Mouse (Mus musculus) stomach, embryonic 15.5 days (tissue): ENCODE measurements around the gene Olfr147. TPM values are rescaled to one million over a fixed set of nuclear protein-coding genes. Genes with fewer than 3 reads are reported as not detected.
"Not testable (repeated sequence)": the region's sequence is repeated elsewhere in the genome, so short reads cannot be mapped to it uniquely, and the experiment has no call there.

Experiments
- ATAC-seq: fragments of 200-750 bp; cut with Nextera tagmentation; 2 replicates; pipeline ENCODE4 v1.8.0; 2017; ENCODE audit warnings: low read depth, moderate number of reproducible peaks, moderate TSS enrichment; ENCODE audit not compliant: insufficient read depth, low FRiP score
- H3K27ac ChIP-seq: fragments of 300-500 bp; sonication (generic); 2 replicates; pipeline ENCODE4 v1.5.1; 2015; ENCODE audit warnings: mild to moderate bottlenecking, inconsistent platforms
- H3K27me3 ChIP-seq: fragments of 300-500 bp; sonication (generic); replicated peaks from 2 replicates; pipeline ENCODE4 v1.6.1; 2015; ENCODE audit warnings: inconsistent platforms
- H3K36me3 ChIP-seq: fragments of 300-500 bp; sonication (generic); 2 replicates; pipeline ENCODE4 v1.6.1; 2015; ENCODE audit warnings: inconsistent platforms
- H3K4me1 ChIP-seq: fragments of 300-500 bp; sonication (generic); 2 replicates; pipeline ENCODE4 v1.6.1; 2015; ENCODE audit warnings: inconsistent platforms
- H3K4me2 ChIP-seq: fragments of 300-500 bp; sonication (generic); 2 replicates; pipeline ENCODE4 v1.6.1; 2015; ENCODE audit warnings: mild to moderate bottlenecking, inconsistent platforms
- H3K4me3 ChIP-seq: fragments of 300-500 bp; sonication (generic); replicated peaks from 2 replicates; pipeline ENCODE4 v1.5.1; 2015; ENCODE audit warnings: inconsistent platforms
- H3K9ac ChIP-seq: fragments of 300-500 bp; sonication (generic); 2 replicates; pipeline ENCODE4 v1.6.1; 2015; ENCODE audit warnings: inconsistent platforms
- H3K9me3 ChIP-seq: fragments of 300-500 bp; sonication (generic); 2 replicates; pipeline ENCODE4 v1.6.1; 2016; ENCODE audit warnings: inconsistent platforms
- WGBS: fragments of 180-500 bp; shearing (Covaris S2); methylation state at CpG from one replicate; pipeline ENCODE4 v1.1.7; 2015; 5-methylcytosine and 5-hydroxymethylcytosine counted together
- polyA plus RNA-seq: library from polyadenylated mRNA; unstranded; fragments of >200 nt; fragmentation: Nextera tagmentation; extraction: Ambion mirVana; gene quantifications from 2 replicates; pipeline ENCODE4 v1.2.1, GENCODE M21; 2015

Olfr147 gene
- polyA plus RNA-seq = not detected in 2 replicates

GRCm38 (mm10) chr9:38401398-38401797, at the start of gene Olfr147:
Gene Olfr147, plus strand, starts transcription at chr9:38401698.
- H3K9ac ChIP-seq = no peak within 1 kb of the TSS
- no peaks in the 10 kb centered on the region for H3K9me3 ChIP-seq
- H3K27me3 ChIP-seq = no peaks in the 10 kb centered on the region
- H3K36me3 ChIP-seq = no peaks in the 10 kb centered on the region
- no peak within 1 kb of the TSS for H3K4me2 ChIP-seq
- WGBS = 77% methylated on average over 1 of the region's 1 CpGs
- no peak within 1 kb of the TSS for H3K4me3 ChIP-seq
- no peak for ATAC-seq
- no peak within 1 kb of the TSS for H3K27ac ChIP-seq
- H3K4me1 ChIP-seq = no peaks in the 10 kb centered on the region

GRCm38 (mm10) chr9:38366596-38366995, 34.9 kb upstream of the Olfr147 start, which contains the start of gene Olfr250:
Gene Olfr250, plus strand, starts transcription at chr9:38366896.
- ATAC-seq = no peak
- Histone ChIP-seq H3K4me1 (no peaks in the 10 kb centered on the region), H3K27ac (no peak within 1 kb of the TSS), H3K4me3 (no peak within 1 kb of the TSS), H3K27me3 (no peaks in the 10 kb centered on the region), H3K9me3 (no peaks in the 10 kb centered on the region), H3K9ac (no peak within 1 kb of the TSS), H3K4me2 (no peak within 1 kb of the TSS), H3K36me3 (no peaks in the 10 kb centered on the region)
- 93% methylated on average over 2 of the region's 2 CpGs for WGBS

GRCm38 (mm10) chr9:38376786-38377185, 24.7 kb upstream of the Olfr147 start, which contains the start of gene Olfr251:
Gene Olfr251, plus strand, starts transcription at chr9:38377086.
- H3K4me2 ChIP-seq = no peak within 1 kb of the TSS
- H3K4me1 ChIP-seq = no peaks in the 10 kb centered on the region
- no peak within 1 kb of the TSS for H3K4me3 ChIP-seq
- no peak within 1 kb of the TSS for H3K27ac ChIP-seq
- no peaks in the 10 kb centered on the region for H3K27me3 ChIP-seq
- no peak within 1 kb of the TSS for H3K9ac ChIP-seq
- H3K9me3 ChIP-seq = no peaks in the 10 kb centered on the region
- H3K36me3 ChIP-seq = no peaks in the 10 kb centered on the region
- 55% methylated on average over 2 of the region's 2 CpGs for WGBS
- ATAC-seq = no peak

GRCm38 (mm10) chr9:38407502-38407901, 6.0 kb downstream of the Olfr147 start:
- not testable (repeated sequence) for H3K9ac ChIP-seq, H3K9me3 ChIP-seq, H3K4me3 ChIP-seq, H3K36me3 ChIP-seq, H3K4me2 ChIP-seq, H3K4me1 ChIP-seq, ATAC-seq, H3K27me3 ChIP-seq, H3K27ac ChIP-seq
- WGBS = 94% methylated on average over 3 of the region's 3 CpGs

- WGBS = 87% methylated on average over 14 of the region's 14 CpGs
- not testable (repeated sequence) for ATAC-seq, H3K4me3 ChIP-seq, H3K9me3 ChIP-seq, H3K27me3 ChIP-seq, H3K36me3 ChIP-seq, H3K4me1 ChIP-seq, H3K27ac ChIP-seq, H3K9ac ChIP-seq, H3K4me2 ChIP-seq
Measured at GRCm38 (mm10) chr9:38413502-38413901, 12.0 kb downstream of the Olfr147 start.

- Histone ChIP-seq H3K27ac (no peak overlapping the region), H3K36me3 (no peaks in the 10 kb centered on the region), H3K4me2 (no peak overlapping the region), H3K9ac (no peak overlapping the region), H3K4me3 (no peak overlapping the region), H3K27me3 (no peaks in the 10 kb centered on the region), H3K4me1 (no peaks in the 10 kb centered on the region), H3K9me3 (no peaks in the 10 kb centered on the region)
- ATAC-seq = no peak
Measured at GRCm38 (mm10) chr9:38423801-38424200, 22.3 kb downstream of the Olfr147 start.

GRCm38 (mm10) chr9:38427026-38427425, 25.5 kb downstream of the Olfr147 start:
- Histone ChIP-seq H3K9me3 (no peaks in the 10 kb centered on the region), H3K4me3 (no peak overlapping the region), H3K27me3 (no peaks in the 10 kb centered on the region), H3K27ac (no peak overlapping the region), H3K36me3 (no peaks in the 10 kb centered on the region), H3K4me1 (no peaks in the 10 kb centered on the region), H3K4me2 (no peak overlapping the region), H3K9ac (no peak overlapping the region)
- WGBS = 44% methylated on average over 1 of the region's 1 CpGs
- ATAC-seq = no peak

GRCm38 (mm10) chr9:38429155-38429554, 27.7 kb downstream of the Olfr147 start, which contains the start of gene Olfr901:
Gene Olfr901, plus strand, starts transcription at chr9:38429455.
- Histone ChIP-seq H3K4me3 (no peak within 1 kb of the TSS), H3K9me3 (no peaks in the 10 kb centered on the region), H3K27me3 (no peaks in the 10 kb centered on the region), H3K4me1 (no peaks in the 10 kb centered on the region), H3K4me2 (no peak within 1 kb of the TSS), H3K27ac (no peak within 1 kb of the TSS), H3K9ac (no peak within 1 kb of the TSS), H3K36me3 (no peaks in the 10 kb centered on the region)
- 78% methylated on average over 1 of the region's 1 CpGs for WGBS
- ATAC-seq = no peak

GRCm38 (mm10) chr9:38447352-38447751, 45.9 kb downstream of the Olfr147 start, which contains the start of gene Olfr902:
Gene Olfr902, plus strand, starts transcription at chr9:38447652.
- no peak for ATAC-seq
- Histone ChIP-seq H3K27me3 (no peaks in the 10 kb centered on the region), H3K27ac (no peak within 1 kb of the TSS), H3K36me3 (no peaks in the 10 kb centered on the region), H3K9me3 (no peaks in the 10 kb centered on the region), H3K4me1 (no peaks in the 10 kb centered on the region), H3K9ac (no peak within 1 kb of the TSS), H3K4me3 (no peak within 1 kb of the TSS), H3K4me2 (no peak within 1 kb of the TSS)
- 91% methylated on average over 5 of the region's 5 CpGs for WGBS

Other genes with a start within 250 kb of the Olfr147 start
- not detected in 2 replicates for gene Olfr891, start 220.9 kb upstream of the Olfr147 start, polyA plus RNA-seq
- gene Olfr893, start 193.3 kb upstream of the Olfr147 start, polyA plus RNA-seq = not detected in 2 replicates
- gene Olfr894, start 183.6 kb upstream of the Olfr147 start, polyA plus RNA-seq = not detected in 2 replicates
- not detected in 2 replicates for gene Olfr143, start 148.9 kb upstream of the Olfr147 start, polyA plus RNA-seq
- not detected in 2 replicates for gene Olfr895, start 133.8 kb upstream of the Olfr147 start, polyA plus RNA-seq
- not detected in 2 replicates for gene Olfr896-ps1, start 110.6 kb upstream of the Olfr147 start, polyA plus RNA-seq
- not detected in 2 replicates for gene Olfr25, start 72.6 kb upstream of the Olfr147 start, polyA plus RNA-seq
- gene Olfr898, start 53.3 kb upstream of the Olfr147 start, polyA plus RNA-seq = not detected in 2 replicates
- not detected in 2 replicates for gene Olfr250, start 34.8 kb upstream of the Olfr147 start, polyA plus RNA-seq
- gene Olfr251, start 24.6 kb upstream of the Olfr147 start, polyA plus RNA-seq = not detected in 2 replicates
- gene Olfr901, start 27.8 kb downstream of the Olfr147 start, polyA plus RNA-seq = not detected in 2 replicates
- not detected in 2 replicates for gene Olfr902, start 46.0 kb downstream of the Olfr147 start, polyA plus RNA-seq
- not detected in 2 replicates for gene Olfr904, start 61.4 kb downstream of the Olfr147 start, polyA plus RNA-seq
- gene Olfr905, start 69.4 kb downstream of the Olfr147 start, polyA plus RNA-seq = not detected in 2 replicates
- gene Olfr906, start 85.4 kb downstream of the Olfr147 start, polyA plus RNA-seq = not detected in 2 replicates
- gene Olfr907, start 94.1 kb downstream of the Olfr147 start, polyA plus RNA-seq = not detected in 2 replicates
- gene Olfr911-ps1, start 119.9 kb downstream of the Olfr147 start, polyA plus RNA-seq = not detected in 2 replicates
- not detected in 2 replicates for gene Olfr910, start 136.2 kb downstream of the Olfr147 start, polyA plus RNA-seq
- gene Olfr912, start 178.5 kb downstream of the Olfr147 start, polyA plus RNA-seq = not detected in 2 replicates
- not detected in 2 replicates for gene Olfr913, start 191.1 kb downstream of the Olfr147 start, polyA plus RNA-seq
- gene Olfr914, start 203.4 kb downstream of the Olfr147 start, polyA plus RNA-seq = not detected in 2 replicates